24 mouse cellular contexts compared by ENCODE assay signal in the genomic region with DNA sequence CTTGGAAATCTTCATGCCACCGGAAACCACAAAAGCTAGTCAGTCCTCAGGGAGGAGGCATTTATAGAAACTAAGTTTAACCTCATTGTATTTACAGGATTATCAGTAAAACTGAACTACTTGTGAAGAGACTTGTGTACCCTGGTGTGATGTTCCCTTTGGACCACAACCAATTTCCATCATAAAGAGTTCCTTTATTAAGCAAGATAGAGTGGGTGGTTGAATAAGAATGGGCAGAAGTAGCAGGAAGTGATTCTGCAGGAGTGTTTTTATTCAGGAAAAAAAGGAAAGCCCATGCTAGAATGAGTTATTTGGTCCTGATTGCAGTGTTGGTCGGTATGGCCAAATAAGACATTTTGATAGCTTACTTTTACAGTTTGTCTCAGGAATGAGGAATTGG.
DNase-seq lines count a peak whose midpoint lies in the region; ATAC-seq and TF ChIP-seq lines count a peak whose summit lies in the region.
"Had no signal": no experiment of that assay in that cellular context is flagged by ENCODE, and none has a peak within 500 bp of the region (broad histone marks: within the 10 kb centered on the region; RNA-seq: fewer than 3 reads in every experiment).

No protein-coding gene starts in this region.

- H3K4me3 ChIP-seq in ES-Bruce4 (ENCODE audit: low read depth, low read length), result no peak overlapping the region
- no peak overlapping the region for H3K4me3 ChIP-seq in ES-E14 (ENCODE audit: insufficient read depth in 1 of 2, low read depth in 1 of 2, low read length in 2 of 2, poor library complexity in 1 of 2, severe bottlenecking in 1 of 2)
- H3K4me3 ChIP-seq in hindbrain, embryonic 11.5 days (ENCODE audit: low read depth, low read length), result no peak overlapping the region
- H3K4me3 ChIP-seq: embryonic facial prominence, embryonic 12.5 days; forebrain, embryonic 13.5 days; forebrain, embryonic 15.5 days had no signal

- TF ChIP-seq EP300 in ES-Bruce4 (IDR thresholded peaks at IDR 0.05; ENCODE audit: insufficient read depth, low read depth, low read length), result no peak

- ATAC-seq in hindbrain, embryonic 11.5 days (ENCODE audit: low FRiP score), result no peak
- ATAC-seq: activated CD4-positive, CD25-positive, alpha-beta regulatory T cell, adult 4 months; CD4-positive, CD25-positive, alpha-beta regulatory T cell, adult 4 months; forebrain, embryonic 13.5 days; forebrain, embryonic 15.5 days; forebrain, postnatal 0 days; Patski had no signal

- H3K4me1 ChIP-seq in ES-Bruce4 (ENCODE audit: control insufficient read depth, insufficient read depth, low read length) (no peaks in the 10 kb centered on the region), ES-E14 (ENCODE audit: control insufficient read depth in 2 of 2, insufficient read depth in 2 of 2, low read length in 2 of 2, poor library complexity in 1 of 2) (peaks cover 4 to 5% of the 10 kb centered on the region in 2 experiments; a peak in 2 of 4 replicates)
- no peaks in the 10 kb centered on the region for H3K4me1 ChIP-seq in hindbrain, embryonic 11.5 days (replicated peaks; ENCODE audit: control insufficient read depth, insufficient read depth, low read length)
- H3K4me1 ChIP-seq: embryonic facial prominence, embryonic 12.5 days; forebrain, embryonic 13.5 days; forebrain, embryonic 15.5 days had no signal

- DNase-seq in ES-E14 (ENCODE audit: low read depth, low spot score) (peak; percentile 24), R1 (ENCODE audit: low read depth, low spot score) (peak; percentile 93)
- DNase-seq in embryo, embryonic 10.5 days (ENCODE audit: low spot score), result no peak
- DNase-seq in hindbrain, embryonic 11.5 days (ENCODE audit: low spot score), result no peak
- no peak for DNase-seq in layer of hippocampus, adult 9-11 months
- DNase-seq: adrenal gland, adult 8-10 months; adrenal gland, postnatal 14 days; adrenal gland, postnatal 36 days; B cell, adult 2 months; cerebellum, adult 11-12 months; cerebellum, adult 2 months; cerebellum, adult 9-10 months; cerebellum, postnatal 10 days; cerebellum, postnatal 25 days; embryo, embryonic 11 days; forebrain, postnatal 0 days had no signal

- H3K36me3 ChIP-seq in ES-Bruce4 (ENCODE audit: control insufficient read depth, insufficient read depth, low read length, poor library complexity, severe bottlenecking), result no peaks in the 10 kb centered on the region
- no peaks in the 10 kb centered on the region for H3K36me3 ChIP-seq in ES-E14 (ENCODE audit: control insufficient read depth, insufficient read depth, low read length, poor library complexity, severe bottlenecking)
- no peaks in the 10 kb centered on the region for H3K36me3 ChIP-seq in hindbrain, embryonic 11.5 days (ENCODE audit: control insufficient read depth, insufficient read depth, low read length)
- H3K36me3 ChIP-seq: embryonic facial prominence, embryonic 12.5 days; forebrain, embryonic 15.5 days had no signal

- H3K27ac ChIP-seq in ES-Bruce4 (ENCODE audit: insufficient read depth, low read length), result peak overlapping the region; percentile 77; the same call in 1 of the 2 replicates
- peak overlapping the region; percentile 22; the same call in 1 of the 2 replicates for H3K27ac ChIP-seq in ES-E14 (ENCODE audit: insufficient read depth, low read depth, low read length, poor library complexity, severe bottlenecking)
- H3K27ac ChIP-seq in hindbrain, embryonic 11.5 days (ENCODE audit: low read depth, low read length), result no peak overlapping the region
- H3K27ac ChIP-seq: embryonic facial prominence, embryonic 12.5 days; forebrain, embryonic 13.5 days; forebrain, embryonic 15.5 days had no signal

- no peak overlapping the region for H3K4me2 ChIP-seq in hindbrain, embryonic 11.5 days (replicated peaks; ENCODE audit: low read depth, low read length)
- H3K4me2 ChIP-seq: embryonic facial prominence, embryonic 12.5 days; forebrain, embryonic 13.5 days; forebrain, embryonic 15.5 days had no signal

- H3K9ac ChIP-seq in ES-Bruce4 (ENCODE audit: low read depth, poor library complexity, severe bottlenecking), result no peak overlapping the region
- H3K9ac ChIP-seq in ES-E14 (ENCODE audit: insufficient read depth, low read depth, low read length, poor library complexity, severe bottlenecking), result no peak overlapping the region
- no peak overlapping the region for H3K9ac ChIP-seq in hindbrain, embryonic 11.5 days (ENCODE audit: low read depth, low read length)
- H3K9ac ChIP-seq: embryonic facial prominence, embryonic 12.5 days; forebrain, embryonic 13.5 days; forebrain, embryonic 15.5 days; forebrain, postnatal 0 days had no signal

- TF ChIP-seq POLR2A in ES-Bruce4 (IDR thresholded peaks at IDR 0.05; ENCODE audit: insufficient read depth, low read length), result no peak

- WGBS in hindbrain, embryonic 11.5 days, result 65% methylated on average over 2 of the region's 2 CpGs

- H3K9me3 ChIP-seq in ES-Bruce4 (replicated peaks; ENCODE audit: control insufficient read depth, insufficient read depth, low read length, poor library complexity, severe bottlenecking) (no peaks in the 10 kb centered on the region), ES-E14 (ENCODE audit: control insufficient read depth, insufficient read depth, low read depth, low read length) (no peaks in the 10 kb centered on the region)
- H3K9me3 ChIP-seq in hindbrain, embryonic 11.5 days (ENCODE audit: control insufficient read depth, low read length), result no peaks in the 10 kb centered on the region
- H3K9me3 ChIP-seq: embryonic facial prominence, embryonic 12.5 days; forebrain, embryonic 13.5 days; forebrain, embryonic 15.5 days had no signal

- in situ Hi-C loops in ES-E14 (cut with MboI; ENCODE audit: low sequenced_read_pairs in 2 of 2, unreplicated experiment in 2 of 2), result no loop called here

- H3K27me3 ChIP-seq in ES-Bruce4 (ENCODE audit: control insufficient read depth, insufficient read depth, low read length, poor library complexity, severe bottlenecking), result no peaks in the 10 kb centered on the region
- no peaks in the 10 kb centered on the region for H3K27me3 ChIP-seq in hindbrain, embryonic 11.5 days (ENCODE audit: control insufficient read depth, insufficient read depth, low read length)
- H3K27me3 ChIP-seq: CH12.LX; embryonic facial prominence, embryonic 12.5 days; forebrain, embryonic 13.5 days; forebrain, embryonic 15.5 days; Patski had no signal

- TF ChIP-seq CTCF in ES-Bruce4 (IDR thresholded peaks at IDR 0.05; ENCODE audit: low read depth, low read length), result no peak

TF ChIP-seq in ES-E14, 5 proteins besides CTCF, POLR2A, EP300 and RAD21:
- TF ChIP-seq ZC3H11A (IDR thresholded peaks at IDR 0.05; ENCODE audit: borderline replicate concordance, low read depth, low read length) (no peak), MAFK (IDR thresholded peaks at IDR 0.05; ENCODE audit: insufficient read depth, low read depth, low read length) (no peak), HCFC1 (IDR thresholded peaks at IDR 0.05; ENCODE audit: borderline replicate concordance, insufficient read depth, low read length) (no peak), CHD2 (IDR thresholded peaks at IDR 0.05; ENCODE audit: low read depth, low read length) (no peak), ZNF384 (IDR thresholded peaks at IDR 0.05; ENCODE audit: low read depth, low read length) (no peak)

Comparison
In these comparisons a context has a peak if more than half of its experiments do, and no peak if none do; other contexts are left out.
1. DNase-seq: peak in ES-E14 (single experiment) and R1 (single experiment); none in embryo, embryonic 10.5 days (single experiment), hindbrain, embryonic 11.5 days (single experiment) and layer of hippocampus, adult 9-11 months (single experiment).